13 mouse cellular contexts compared by ENCODE assay signal in genomic region chr8:126256585-126257391, GRCm38 (mm10). TPM values are rescaled to one million over a fixed set of nuclear protein-coding genes. Genes with fewer than 3 reads are reported as not detected.
DNase-seq lines count a peak whose midpoint lies in the region; ATAC-seq and TF ChIP-seq lines count a peak whose summit lies in the region.
"Had no signal": no experiment of that assay in that cellular context is flagged by ENCODE, and none has a peak within 500 bp of the region (broad histone marks: within the 10 kb centered on the region; RNA-seq: fewer than 3 reads in every experiment).

No protein-coding gene starts in this region.

- intact Hi-C loops in gastrocnemius, postnatal 14 days (cut with DNase I; ENCODE audit: low total_unique reads): no loop called here

- peak; percentile 59 for DNase-seq in forebrain, postnatal 0 days
- DNase-seq in forebrain, embryonic 10.5 days (ENCODE audit: extremely low spot score, low spot score): no peak
- DNase-seq in Patski (ENCODE audit: low read depth, low spot score): no peak
- DNase-seq in embryo, embryonic 10.5 days (ENCODE audit: low spot score): peak; percentile 46
- DNase-seq in gastrocnemius, postnatal 14 days: no peak
- DNase-seq: adrenal gland, postnatal 10 days; heart, postnatal 4 days; kidney, adult 2 months; liver; thymus, postnatal 36 days had no signal

- WGBS in forebrain, postnatal 0 days: 16% methylated on average over 9 of the region's 9 CpGs
- WGBS in forebrain, embryonic 10.5 days: 32% methylated on average over 9 of the region's 9 CpGs
- 9% methylated on average over 9 of the region's 9 CpGs for WGBS in midbrain, embryonic 12.5 days

- H3K9me3 ChIP-seq in forebrain, postnatal 0 days (ENCODE audit: low read length): no peaks in the 10 kb centered on the region
- H3K9me3 ChIP-seq in forebrain, embryonic 10.5 days: no peaks in the 10 kb centered on the region
- no peaks in the 10 kb centered on the region for H3K9me3 ChIP-seq in midbrain, embryonic 12.5 days

- H3K4me2 ChIP-seq in forebrain, postnatal 0 days (ENCODE audit: low read depth): no peak overlapping the region
- H3K4me2 ChIP-seq in midbrain, embryonic 12.5 days (replicated peaks): no peak overlapping the region

- H3K4me3 ChIP-seq in forebrain, postnatal 0 days (ENCODE audit: low read depth, low read length): no peak overlapping the region
- H3K4me3 ChIP-seq in forebrain, embryonic 10.5 days: no peak overlapping the region
- H3K4me3 ChIP-seq in midbrain, embryonic 12.5 days: no peak overlapping the region

- TF ChIP-seq CTCF in forebrain, postnatal 0 days (IDR thresholded peaks at IDR 0.05; ENCODE audit: low read depth): peak; percentile 60
- peak; percentile 74 for TF ChIP-seq CTCF in Patski (IDR thresholded peaks at IDR 0.05)

- peak; percentile 40; the same call in 1 of the 2 replicates for ATAC-seq in forebrain, postnatal 0 days
- no peak for ATAC-seq in Patski
- ATAC-seq in midbrain, embryonic 12.5 days (ENCODE audit: low FRiP score, low read depth): peak; percentile 89
- no peak for ATAC-seq in monocyte, adult 5-6 weeks (replicated peaks; ENCODE audit: insufficient number of reproducible peaks, low FRiP score, low TSS enrichment, poor library complexity, severe bottlenecking)
- ATAC-seq: lung, postnatal 0 days had no signal

- POLR2A ChIA-PET in Patski (lab: Charles Lee): no interaction called here

- no peak overlapping the region for H3K27ac ChIP-seq in forebrain, postnatal 0 days (ENCODE audit: low read depth, low read length)
- H3K27ac ChIP-seq in forebrain, embryonic 10.5 days: no peak overlapping the region
- 0 out of 2 replicates have a peak overlapping the region, but pooled peaks have one; percentile 7 for H3K27ac ChIP-seq in midbrain, embryonic 12.5 days (replicated peaks)

- no peaks in the 10 kb centered on the region for H3K36me3 ChIP-seq in forebrain, postnatal 0 days (ENCODE audit: insufficient read depth)
- H3K36me3 ChIP-seq in forebrain, embryonic 10.5 days (replicated peaks): no peaks in the 10 kb centered on the region
- H3K36me3 ChIP-seq in midbrain, embryonic 12.5 days: no peaks in the 10 kb centered on the region

- CTCF ChIA-PET in Patski (lab: Charles Lee): interaction anchor here (0.8 to 3.3 kb wide), 16 partner anchors 9 to 719 kb away, joined by 3 to 25 read pairs (median 4); no protein-coding TSS in a partner anchor

- no peaks in the 10 kb centered on the region for H3K27me3 ChIP-seq in forebrain, postnatal 0 days (ENCODE audit: insufficient read depth, low read length)
- H3K27me3 ChIP-seq in forebrain, embryonic 10.5 days (ENCODE audit: poor library complexity, severe bottlenecking): peaks cover 42% of the 10 kb centered on the region
- peaks cover 28% of the 10 kb centered on the region for H3K27me3 ChIP-seq in Patski
- H3K27me3 ChIP-seq in midbrain, embryonic 12.5 days: peaks cover 84% of the 10 kb centered on the region

- no peak overlapping the region for H3K9ac ChIP-seq in forebrain, postnatal 0 days
- H3K9ac ChIP-seq in midbrain, embryonic 12.5 days (replicated peaks): no peak overlapping the region

- H3K4me1 ChIP-seq in forebrain, postnatal 0 days (ENCODE audit: insufficient read depth): no peaks in the 10 kb centered on the region; the same call in 1 of the 2 replicates
- peaks cover 27% of the 10 kb centered on the region for H3K4me1 ChIP-seq in forebrain, embryonic 10.5 days
- peaks cover 18% of the 10 kb centered on the region for H3K4me1 ChIP-seq in midbrain, embryonic 12.5 days

- in situ Hi-C loops in Patski (cut with MboI; ENCODE audit: low pct_unique_long_range_greater_than_20kb): loop anchor here (5.0 to 25.0 kb wide), 3 partner anchors 221 to 456 kb away; partner anchors contain the start of gene Tarbp1

RNA-seq across cellular contexts. Expression of gene Slc35f3, which starts 41.6 kb away (rescaled TPM):
- total RNA-seq in forebrain, postnatal 0 days (2014; rRNA removed): 1.5 and 2.1 TPM in 2 replicates
- 1.4 and 3.1 TPM in 2 replicates for polyA plus RNA-seq in forebrain, postnatal 0 days (2015; fragmentation: Nextera tagmentation; extraction: Ambion mirVana)
- polyA plus RNA-seq in forebrain, embryonic 10.5 days (2016; fragmentation: Nextera tagmentation; extraction: Ambion mirVana): 0.06 and 0.07 TPM in 2 replicates
- polyA plus RNA-seq in Patski (2021): 24.4 TPM
- 0.22 and 0.31 TPM in 2 replicates for polyA plus RNA-seq in midbrain, embryonic 12.5 days (2016; fragmentation: Nextera tagmentation; extraction: Ambion mirVana)
- not detected in 3 replicates for total RNA-seq in monocyte, adult 5-6 weeks (2017)
- total RNA-seq in gastrocnemius, postnatal 14 days (2021): under 1 TPM; 0.13 to 0.14 TPM
- total RNA-seq: heart, postnatal 4 days had no signal

Comparison
In these comparisons a context has a peak if more than half of its experiments do, and no peak if none do; other contexts are left out.
1. DNase-seq: peak in forebrain, postnatal 0 days (single experiment) and embryo, embryonic 10.5 days (single experiment); none in forebrain, embryonic 10.5 days (single experiment), Patski (single experiment) and gastrocnemius, postnatal 14 days (single experiment).
2. ATAC-seq: peak in forebrain, postnatal 0 days (single experiment) and midbrain, embryonic 12.5 days (single experiment); none in Patski (single experiment) and monocyte, adult 5-6 weeks (single experiment).